Comparison of ENCODE assay signal across 8 mouse cellular contexts in the genomic region with DNA sequence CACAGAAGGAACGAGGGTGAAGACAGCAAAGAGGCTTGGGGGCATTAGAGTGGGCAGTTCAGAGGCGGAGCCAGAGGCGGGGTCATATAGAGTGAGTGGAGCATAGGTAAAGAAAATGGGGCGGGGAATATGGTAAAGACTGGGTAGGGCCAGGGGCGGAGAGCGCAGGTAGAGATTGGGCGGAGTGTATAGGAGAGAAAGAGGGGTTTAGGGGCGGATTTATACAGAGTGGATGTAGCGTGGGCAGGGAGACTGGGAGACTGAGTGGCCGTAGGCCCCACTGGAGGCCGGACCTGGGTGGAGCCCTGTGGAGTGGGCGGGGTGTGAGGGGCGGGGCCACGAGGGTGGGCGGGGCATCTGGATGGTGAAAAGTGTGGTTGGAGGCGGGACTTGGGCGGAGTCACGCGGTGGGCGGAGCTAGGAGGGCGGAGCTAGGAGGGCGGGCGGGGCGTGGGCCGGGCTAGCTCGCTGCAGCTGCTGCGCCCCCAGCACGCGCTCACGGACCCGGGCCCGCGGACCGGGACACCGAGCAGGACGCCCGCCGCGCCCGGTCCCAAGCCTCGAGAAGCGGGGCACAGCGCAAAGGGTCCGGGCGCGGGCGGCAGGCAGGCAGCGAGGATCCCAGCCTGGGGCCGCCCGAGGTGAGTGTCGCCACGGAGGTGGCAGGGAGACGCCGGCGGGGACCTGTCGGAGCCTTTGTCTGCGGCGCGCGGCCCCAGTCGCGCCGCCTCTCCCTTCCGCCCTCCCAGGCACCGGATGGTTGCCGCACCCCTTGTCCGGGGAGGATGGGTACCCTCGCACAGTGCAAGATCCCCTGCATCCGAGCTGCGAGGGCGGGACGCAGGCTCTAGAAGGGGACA. TPM values are rescaled to one million over a fixed set of nuclear protein-coding genes. Genes with fewer than 3 reads are reported as not detected.
DNase-seq lines count a peak whose midpoint lies in the region; ATAC-seq and TF ChIP-seq lines count a peak whose summit lies in the region.

No protein-coding gene starts in this region.

- H3K4me3 ChIP-seq in ES-Bruce4 (ENCODE audit: low read depth, low read length) = peak overlapping the region; percentile 63
- peak overlapping the region; percentile 62 for H3K4me3 ChIP-seq in limb, embryonic 14.5 days (replicated peaks; ENCODE audit: low read length)

- H3K4me2 ChIP-seq in limb, embryonic 14.5 days (replicated peaks; ENCODE audit: low read depth, low read length, severe bottlenecking) = peak overlapping the region; percentile 98

- no peak for TF ChIP-seq EP300 in ES-Bruce4 (IDR thresholded peaks at IDR 0.05; ENCODE audit: insufficient read depth, low read depth, low read length)

- peak overlapping the region; percentile 64 for H3K9ac ChIP-seq in ES-Bruce4 (ENCODE audit: low read depth, poor library complexity, severe bottlenecking)
- H3K9ac ChIP-seq in limb, embryonic 14.5 days (ENCODE audit: low read depth, low read length, severe bottlenecking) = peak overlapping the region; percentile 68

- no peaks in the 10 kb centered on the region for H3K27me3 ChIP-seq in ES-Bruce4 (ENCODE audit: control insufficient read depth, insufficient read depth, low read length, poor library complexity, severe bottlenecking)
- peaks cover 11% of the 10 kb centered on the region; the same call in 1 of the 2 replicates for H3K27me3 ChIP-seq in limb, embryonic 14.5 days (ENCODE audit: control insufficient read depth, insufficient read depth, low read length)

- H3K4me1 ChIP-seq in ES-Bruce4 (ENCODE audit: control insufficient read depth, insufficient read depth, low read length) = no peaks in the 10 kb centered on the region
- 0 out of 2 replicates have a peak, but pooled peaks cover 4% of the 10 kb centered on the region for H3K4me1 ChIP-seq in limb, embryonic 14.5 days (ENCODE audit: control insufficient read depth, insufficient read depth, low read length)

- no peaks in the 10 kb centered on the region for H3K9me3 ChIP-seq in ES-Bruce4 (replicated peaks; ENCODE audit: control insufficient read depth, insufficient read depth, low read length, poor library complexity, severe bottlenecking)
- no peaks in the 10 kb centered on the region for H3K9me3 ChIP-seq in limb, embryonic 14.5 days (ENCODE audit: control insufficient read depth, low read length)

- no peaks in the 10 kb centered on the region for H3K36me3 ChIP-seq in ES-Bruce4 (ENCODE audit: control insufficient read depth, insufficient read depth, low read length, poor library complexity, severe bottlenecking)
- no peaks in the 10 kb centered on the region for H3K36me3 ChIP-seq in limb, embryonic 14.5 days (ENCODE audit: control insufficient read depth, insufficient read depth, low read length)

- no peak for TF ChIP-seq POLR2A in ES-Bruce4 (IDR thresholded peaks at IDR 0.05; ENCODE audit: insufficient read depth, low read length)
- TF ChIP-seq POLR2A in limb, embryonic 14.5 days (IDR thresholded peaks at IDR 0.05; ENCODE audit: borderline replicate concordance, extremely low read depth, insufficient read depth, insufficient read length) = no peak

- TF ChIP-seq CTCF in ES-Bruce4 (IDR thresholded peaks at IDR 0.05; ENCODE audit: low read depth, low read length) = no peak

- peak; percentile 29 to 46 for DNase-seq in adrenal gland, adult 18-20 months (ENCODE audit: low spot score in 2 of 2)
- DNase-seq in adrenal gland, adult 8-10 months = no peak
- peak; percentile 89 to 90 for DNase-seq in cerebellum, postnatal 10 days
- peak; percentile 9 for DNase-seq in gonadal fat pad, adult 2 months (ENCODE audit: low read depth)
- peak; percentile 38 for DNase-seq in limb, embryonic 14.5 days (ENCODE audit: low spot score)
- DNase-seq in naive thymus-derived CD4-positive, alpha-beta T cell, adult 2 months (ENCODE audit: low read depth) = peak; percentile 28
- DNase-seq in urinary bladder, adult 2 months (ENCODE audit: low spot score) = no peak

- ATAC-seq in limb, embryonic 14.5 days (ENCODE audit: low FRiP score, low read depth) = peak; percentile 66

- H3K27ac ChIP-seq in ES-Bruce4 (ENCODE audit: insufficient read depth, low read length) = no peak overlapping the region
- H3K27ac ChIP-seq in limb, embryonic 14.5 days (replicated peaks; ENCODE audit: low read depth, low read length) = no peak overlapping the region

- WGBS in limb, embryonic 14.5 days = 1% methylated on average over 36 of the region's 72 CpGs

RNA-seq across cellular contexts. Expression of gene Slc29a4, which starts 9.6 kb away (rescaled TPM):
- total RNA-seq in adrenal gland, adult 18-20 months (2021) = 10 to 100 TPM; 22.9 to 25.0 TPM
- total RNA-seq in adrenal gland, adult 8-10 months (2022) = 10 to 100 TPM; 19.9 to 51.4 (median 32.9) TPM
- 9.5 and 9.9 TPM in 2 replicates for polyA plus RNA-seq in ES-Bruce4 (2011; ENCODE audit: insufficient read depth, insufficient read length, low read depth, missing spikeins)
- 4.6 and 6.7 TPM in 2 replicates for polyA plus RNA-seq in gonadal fat pad, adult 2 months (2012; rRNA removed)
- 8.0 and 11.6 TPM in 2 replicates for polyA plus RNA-seq in limb, embryonic 14.5 days (2012; rRNA removed)
- polyA plus RNA-seq in limb, embryonic 14.5 days (2014; fragmentation: Nextera tagmentation; extraction: Ambion mirVana) = 5.8 and 7.6 TPM in 2 replicates
- 0.26 and 0.68 TPM in 2 replicates for polyA plus RNA-seq in urinary bladder, adult 2 months (2012; rRNA removed)

Comparison
In these comparisons a context has a peak if more than half of its experiments do, and no peak if none do; other contexts are left out.
1. DNase-seq: peak in adrenal gland, adult 18-20 months (2 of 2), cerebellum, postnatal 10 days (2 of 2), gonadal fat pad, adult 2 months (single experiment), limb, embryonic 14.5 days (single experiment) and naive thymus-derived CD4-positive, alpha-beta T cell, adult 2 months (single experiment); none in adrenal gland, adult 8-10 months (single experiment) and urinary bladder, adult 2 months (single experiment).